Mouse (Mus musculus) skeletal muscle tissue, adult 2 months (tissue): Measurements from ENCODE around the gene Lrp2.
A peak's percentile ranks its signal among the peaks of the same experiment; 100 is the strongest.

Experiments
- DNase-seq: peaks from one replicate; pipeline ENCODE4 v3.0.0-alpha.2; 2012; ENCODE audit warnings: low read depth, low spot score

The Lrp2 gene

GRCm38 (mm10) chr2:69518307-69518706 lies 67.6 kb downstream of the Lrp2 start:
- no peak for DNase-seq

GRCm38 (mm10) chr2:69511766-69512165 lies 74.1 kb downstream of the Lrp2 start:
- DNase-seq = no peak

GRCm38 (mm10) chr2:69500357-69500756 lies 85.5 kb downstream of the Lrp2 start:
- no peak for DNase-seq

GRCm38 (mm10) chr2:69493130-69493529 lies 92.7 kb downstream of the Lrp2 start:
- DNase-seq = no peak

GRCm38 (mm10) chr2:69480965-69481364 lies 104.9 kb downstream of the Lrp2 start:
- DNase-seq = no peak

GRCm38 (mm10) chr2:69479859-69480258 lies 106.0 kb downstream of the Lrp2 start:
- DNase-seq = no peak

- no peak for DNase-seq
Measured at GRCm38 (mm10) chr2:69476901-69477300, 109.0 kb downstream of the Lrp2 start.

GRCm38 (mm10) chr2:69475177-69475576 lies 110.7 kb downstream of the Lrp2 start:
- no peak for DNase-seq

GRCm38 (mm10) chr2:69471837-69472236 lies 114.0 kb downstream of the Lrp2 start:
- no peak for DNase-seq

- DNase-seq = no peak
Measured at GRCm38 (mm10) chr2:69463609-69464008, 122.3 kb downstream of the Lrp2 start.

GRCm38 (mm10) chr2:69459481-69459880 lies 126.4 kb downstream of the Lrp2 start:
- no peak for DNase-seq

- DNase-seq = no peak
Measured at GRCm38 (mm10) chr2:69451128-69451527, 134.7 kb downstream of the Lrp2 start.

GRCm38 (mm10) chr2:69448581-69448980 lies 137.3 kb downstream of the Lrp2 start:
- DNase-seq = no peak

GRCm38 (mm10) chr2:69445896-69446472 lies 139.9 kb downstream of the Lrp2 start:
- DNase-seq = no peak

- no peak for DNase-seq
Measured at GRCm38 (mm10) chr2:69441656-69442055, 144.2 kb downstream of the Lrp2 start.

GRCm38 (mm10) chr2:69428116-69428515 lies 157.7 kb downstream of the Lrp2 start:
- DNase-seq = peak; percentile 21

GRCm38 (mm10) chr2:69427141-69427540 lies 158.7 kb downstream of the Lrp2 start:
- no peak for DNase-seq

GRCm38 (mm10) chr2:69426081-69426480 lies 159.8 kb downstream of the Lrp2 start:
- DNase-seq = no peak

- DNase-seq = no peak
Measured at GRCm38 (mm10) chr2:69424829-69425228, 161.0 kb downstream of the Lrp2 start.

- DNase-seq = no peak
Measured at GRCm38 (mm10) chr2:69418294-69418881, 167.5 kb downstream of the Lrp2 start.

GRCm38 (mm10) chr2:69415070-69415469 lies 170.8 kb downstream of the Lrp2 start:
- no peak for DNase-seq

- DNase-seq = no peak
Measured at GRCm38 (mm10) chr2:69414539-69414938, 171.3 kb downstream of the Lrp2 start.

- no peak for DNase-seq
Measured at GRCm38 (mm10) chr2:69405692-69406091, 180.2 kb downstream of the Lrp2 start.

- DNase-seq = no peak
Measured at GRCm38 (mm10) chr2:69402309-69402708, 183.6 kb downstream of the Lrp2 start.
